Mouse (Mus musculus) ovary, postnatal 14 days (tissue): ENCODE data around the gene Golt1a.

ENCODE experiments used
- DNase-seq: peaks from one replicate; pipeline ENCODE4 v3.0.0; 2022; ENCODE audit warnings: low spot score

Golt1a gene

GRCm38 (mm10) chr1:133309652-133310267 is at the start of gene Golt1a:
Gene Golt1a, plus strand, starts transcription at chr1:133309800.
- no peak for DNase-seq

DNA sequence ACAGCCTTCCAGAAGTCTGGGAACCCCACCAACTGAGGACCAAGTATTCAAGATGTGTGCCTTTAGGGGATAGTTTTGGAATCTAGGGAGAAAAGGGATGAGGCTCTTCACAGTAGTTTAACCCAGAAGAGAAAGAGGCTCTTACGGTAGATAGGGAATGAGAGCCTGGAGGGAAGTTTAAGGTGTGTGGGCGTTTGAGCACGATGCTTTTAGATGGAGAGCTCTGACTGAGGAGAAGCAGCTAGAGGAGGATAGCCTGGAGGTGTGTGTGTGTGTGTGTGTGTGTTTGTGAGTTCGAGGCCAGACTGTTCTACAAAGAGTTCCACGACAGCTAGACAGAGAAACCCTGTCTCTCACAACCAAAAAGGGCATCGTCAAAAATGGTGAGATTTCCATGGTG is 47.0 kb upstream of the Golt1a start:
- DNase-seq: no peak

- no peak for DNase-seq
These were observed 46.5 kb upstream of the Golt1a start for GRCm38 (mm10) chr1:133263134-133263533.

DNA sequence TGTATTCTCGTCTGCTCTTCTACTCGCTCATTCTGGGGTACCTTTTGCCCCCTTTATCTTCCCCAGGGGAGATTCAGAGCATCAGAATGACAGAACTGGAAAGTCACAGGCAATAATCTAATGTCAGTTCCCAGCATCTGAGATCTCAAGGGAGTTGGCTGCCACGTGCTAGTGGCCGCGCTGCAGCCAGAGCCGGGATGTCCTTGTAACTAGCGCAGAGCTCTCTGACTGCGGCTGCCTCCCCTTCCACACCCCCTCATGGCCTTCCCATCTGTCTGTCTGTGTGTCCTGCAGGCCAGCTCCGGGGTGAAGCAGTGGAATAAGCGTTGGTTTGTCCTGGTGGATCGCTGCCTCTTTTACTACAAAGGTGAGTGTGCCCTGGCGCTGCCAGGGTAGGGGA is 45.2 kb upstream of the Golt1a start:
- DNase-seq: no peak

DNA sequence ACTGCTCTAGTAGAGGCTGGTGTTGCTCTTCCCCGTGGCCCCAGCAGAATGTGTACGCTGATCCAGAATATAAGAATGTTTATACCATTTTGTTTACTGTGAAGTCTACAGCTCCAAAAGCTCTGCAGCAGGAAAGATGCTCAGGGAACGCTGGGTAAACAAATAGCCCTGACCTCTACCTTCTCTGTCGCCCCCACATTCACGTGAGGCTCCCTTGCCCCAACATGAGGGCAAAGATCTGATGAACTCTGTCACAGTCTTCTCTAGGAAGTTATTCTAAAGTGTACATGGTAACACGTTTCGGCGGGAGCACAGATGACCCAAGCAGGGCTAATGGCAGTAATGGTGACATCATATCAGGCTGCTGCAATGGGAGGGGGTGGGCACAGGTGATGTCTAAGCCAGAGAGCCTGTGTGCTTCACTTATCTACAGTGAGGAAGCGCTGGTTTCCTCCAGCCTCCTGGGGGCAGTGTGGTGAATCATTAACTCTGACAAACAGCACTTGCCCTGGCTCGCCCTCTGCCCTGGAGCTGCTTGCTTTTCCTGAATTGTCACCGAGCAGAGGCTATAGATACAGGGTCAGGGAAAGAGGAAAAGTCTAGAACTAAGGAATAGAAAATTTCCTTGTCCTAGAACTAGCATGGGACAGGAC is 44.4 kb upstream of the Golt1a start:
- DNase-seq: no peak

DNA sequence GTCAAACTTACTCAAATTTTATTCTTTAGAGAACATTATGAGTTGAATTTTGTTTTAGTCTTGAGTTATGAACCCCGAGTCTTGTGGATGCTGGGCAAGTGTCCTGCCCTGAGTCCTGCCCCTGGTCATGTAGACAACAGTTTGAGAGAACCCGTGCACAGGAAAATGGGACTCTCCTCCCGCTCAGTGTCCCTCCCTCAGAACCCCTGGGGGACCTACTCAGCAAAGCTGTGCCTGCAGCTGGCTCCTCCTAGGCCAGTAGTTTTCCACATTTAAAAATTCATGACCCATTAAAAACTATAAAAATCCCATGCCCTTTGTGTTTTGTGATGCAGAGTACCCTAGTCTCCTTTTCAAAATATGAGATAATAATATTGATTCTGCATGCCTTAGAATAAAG is 42.5 kb upstream of the Golt1a start:
- DNase-seq: no peak

GRCm38 (mm10) chr1:133267813-133268492 is 41.6 kb upstream of the Golt1a start:
- DNase-seq: no peak

- DNase-seq: no peak
These were observed 41.1 kb upstream of the Golt1a start for GRCm38 (mm10) chr1:133268503-133268902.

DNA sequence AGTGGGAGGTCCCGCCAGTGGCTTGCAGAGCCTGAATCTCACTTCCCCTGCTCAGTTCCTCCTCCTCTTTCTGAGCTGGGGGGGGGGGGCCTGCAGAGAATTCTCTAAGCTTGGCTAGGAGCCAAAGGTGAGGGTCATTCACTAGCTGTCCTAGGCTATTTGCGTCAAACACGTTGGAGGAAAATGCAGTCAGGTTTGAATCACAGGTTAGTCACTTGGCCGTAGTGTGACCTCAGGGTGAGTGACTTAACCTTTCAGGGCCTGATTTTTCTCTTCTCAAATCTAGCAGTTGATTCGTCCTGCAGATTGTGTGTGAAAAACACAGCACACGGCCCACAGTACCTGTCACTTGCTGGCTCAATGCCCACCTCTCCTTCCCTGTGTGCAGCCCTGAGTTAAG is 39.3 kb upstream of the Golt1a start:
- no peak for DNase-seq

- DNase-seq: no peak
These were observed 35.4 kb upstream of the Golt1a start for GRCm38 (mm10) chr1:133274163-133274562.

GRCm38 (mm10) chr1:133276983-133277382 is 32.6 kb upstream of the Golt1a start:
- no peak for DNase-seq

DNA sequence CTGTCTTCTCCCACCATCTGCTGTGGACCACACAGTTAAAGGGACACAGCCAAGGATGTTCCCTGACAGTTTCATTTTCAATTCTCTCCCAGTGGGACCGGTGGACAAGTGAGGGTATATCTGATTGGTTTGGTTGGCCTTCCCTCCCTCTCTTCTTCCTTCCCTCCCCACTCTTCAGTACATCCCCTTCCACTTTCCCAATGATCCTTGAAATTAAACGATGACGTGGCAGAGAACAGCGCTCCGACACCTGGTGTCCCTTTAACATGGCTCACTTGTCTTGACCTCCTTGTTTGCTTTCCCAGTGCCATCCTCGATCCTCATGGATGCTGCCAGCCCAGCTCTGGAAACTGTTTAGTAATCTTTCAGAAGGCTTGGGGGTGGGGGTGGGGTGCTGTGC is 31.1 kb upstream of the Golt1a start:
- DNase-seq: no peak

GRCm38 (mm10) chr1:133278946-133279631 is 30.5 kb upstream of the Golt1a start:
- no peak for DNase-seq

DNA sequence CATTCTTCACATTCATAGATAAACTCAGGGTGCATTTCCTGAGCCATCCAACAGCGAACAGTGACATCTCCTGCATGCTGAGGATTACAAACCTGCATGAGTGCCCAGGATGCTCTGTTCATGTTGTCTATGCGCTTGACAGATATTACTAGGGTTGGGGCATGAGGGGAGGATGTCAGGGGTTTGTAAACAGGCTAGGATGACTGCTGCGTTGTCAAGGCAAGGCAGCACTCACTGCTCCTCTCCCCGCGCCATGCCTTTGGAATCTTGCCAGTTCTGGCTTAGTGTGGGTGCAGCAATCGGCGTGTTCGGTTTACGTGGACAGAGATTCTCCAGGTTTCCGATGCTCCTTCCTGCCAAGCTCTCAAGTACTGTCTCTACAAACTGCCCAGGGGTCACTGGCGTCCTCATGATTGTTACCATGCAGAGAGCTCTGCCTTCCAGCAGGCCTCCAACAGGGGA is 29.9 kb upstream of the Golt1a start:
- no peak for DNase-seq

- no peak for DNase-seq
These were observed 29.1 kb upstream of the Golt1a start for GRCm38 (mm10) chr1:133280537-133280936.

- no peak for DNase-seq
These were observed 23.7 kb upstream of the Golt1a start for GRCm38 (mm10) chr1:133285907-133286306.

DNA sequence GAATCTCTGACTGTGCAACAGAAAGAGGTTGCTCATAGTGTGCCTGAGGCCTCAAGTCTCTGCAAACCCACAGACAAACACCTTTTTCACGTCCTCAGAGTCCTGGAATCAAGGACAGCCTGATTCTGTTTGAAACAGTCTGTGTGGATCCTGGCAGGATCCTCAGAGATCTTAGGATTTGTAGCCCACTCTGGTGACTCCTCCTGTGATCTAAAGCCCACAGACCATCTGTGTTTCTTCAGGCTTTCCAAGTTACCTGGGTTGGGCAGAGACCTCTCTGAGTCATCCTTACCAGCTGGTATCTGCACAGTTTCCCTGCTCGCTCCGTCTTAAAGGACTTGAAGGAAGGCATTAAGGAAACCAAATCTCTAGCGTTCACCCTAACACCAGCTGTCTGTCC is 22.5 kb upstream of the Golt1a start:
- DNase-seq: no peak

- no peak for DNase-seq
These were observed 21.7 kb upstream of the Golt1a start for GRCm38 (mm10) chr1:133287880-133288279.

DNA sequence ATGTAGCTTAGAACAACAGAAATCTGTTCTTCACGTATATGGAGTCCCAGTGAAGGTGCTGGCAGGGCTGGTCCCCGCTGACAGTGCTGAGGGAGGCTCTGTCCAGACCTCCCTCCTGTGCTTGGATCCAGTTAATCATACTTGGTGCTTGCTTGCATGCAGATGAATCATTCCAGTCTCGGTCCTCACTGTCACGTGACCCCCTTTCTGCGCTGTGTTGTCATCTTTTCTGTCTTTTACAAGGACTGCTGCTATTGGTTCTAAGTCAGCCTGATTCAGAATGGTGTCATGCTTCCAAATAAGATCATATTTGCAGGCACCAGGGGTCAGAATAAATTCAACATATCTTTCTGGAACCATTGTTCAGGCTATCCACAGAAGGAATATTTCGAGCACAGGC is 17.7 kb upstream of the Golt1a start:
- no peak for DNase-seq

- no peak for DNase-seq
These were observed 17.0 kb upstream of the Golt1a start for GRCm38 (mm10) chr1:133292608-133293007.

DNA sequence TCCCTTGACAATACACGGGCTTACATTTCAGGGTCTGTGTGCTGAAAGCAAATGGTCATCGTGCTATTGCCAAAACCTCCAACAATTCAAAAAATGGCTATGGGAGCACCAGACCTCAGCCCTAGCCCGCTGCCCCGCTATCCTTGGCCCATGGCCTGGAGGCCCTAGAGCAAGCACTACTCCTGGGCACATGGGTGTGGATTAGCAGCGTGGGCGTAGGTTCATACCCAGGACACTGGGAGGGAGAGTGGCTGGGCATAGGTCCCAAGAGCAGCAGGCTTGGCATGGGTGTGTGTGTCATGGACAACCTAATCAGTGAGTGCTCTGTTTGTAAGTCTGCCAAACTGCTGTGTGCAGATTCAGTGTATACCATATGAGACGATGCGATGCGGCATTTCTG is 13.2 kb upstream of the Golt1a start:
- DNase-seq: peak; percentile 49

GRCm38 (mm10) chr1:133298816-133299215 is 10.8 kb upstream of the Golt1a start:
- DNase-seq: no peak

DNA sequence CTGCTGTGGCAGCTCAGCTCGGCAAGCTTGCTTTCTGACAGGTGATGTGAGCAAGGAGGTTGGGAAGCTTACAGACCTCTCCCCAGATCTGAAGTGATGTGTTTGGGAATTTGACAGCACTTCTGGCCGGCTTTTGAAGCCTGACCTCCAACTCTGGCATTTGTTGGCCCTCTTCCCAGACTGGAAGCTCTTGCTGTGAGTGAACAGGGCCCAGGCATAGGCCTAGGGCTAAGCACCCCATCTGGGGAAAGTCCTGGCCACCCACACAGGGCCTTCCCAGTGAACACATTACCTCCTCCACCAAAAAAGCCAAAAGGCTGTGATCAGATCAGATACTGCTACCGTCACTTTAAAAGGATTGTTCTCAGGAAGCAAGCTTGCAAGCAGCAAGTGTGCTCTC is 7.1 kb upstream of the Golt1a start:
- DNase-seq: peak; percentile 27
